Mouse (Mus musculus) lung, embryonic 14.5 days (tissue): Measurements from ENCODE around the gene Impdh1. TPM values are rescaled to one million over a fixed set of nuclear protein-coding genes. Genes with fewer than 3 reads are reported as not detected.
"Not testable (repeated sequence)": the region's sequence is repeated elsewhere in the genome, so short reads cannot be mapped to it uniquely, and the experiment has no call there.

Source experiments
- ATAC-seq: fragments of 200-750 bp; cut with Nextera tagmentation; 2 replicates; pipeline ENCODE4 v1.8.0; 2017; ENCODE audit warnings: mild to moderate bottlenecking, moderate TSS enrichment, moderate library complexity; ENCODE audit not compliant: insufficient read depth
- DNase-seq: peaks from one replicate; pipeline ENCODE4 v3.0.0-alpha.2; 2015
- H3K27ac ChIP-seq: fragments of 300-500 bp; sonication (generic); 2 replicates; pipeline ENCODE4 v1.5.1; 2014; ENCODE audit warnings: low read depth, mild to moderate bottlenecking, moderate library complexity
- H3K27me3 ChIP-seq: fragments of 300-500 bp; sonication (generic); 2 replicates; pipeline ENCODE4 v1.6.1; 2014; ENCODE audit warnings: low read length, control low read depth; ENCODE audit not compliant: insufficient read depth
- H3K36me3 ChIP-seq: fragments of 300-500 bp; sonication (generic); 2 replicates; pipeline ENCODE4 v1.6.1; 2014; ENCODE audit warnings: control low read depth; ENCODE audit not compliant: insufficient read depth
- H3K4me1 ChIP-seq: fragments of 300-500 bp; sonication (generic); 2 replicates; pipeline ENCODE4 v1.6.1; 2014; ENCODE audit warnings: antibody characterized with exemption, control low read depth; ENCODE audit not compliant: insufficient read depth
- H3K4me2 ChIP-seq: fragments of 300-500 bp; sonication (generic); 2 replicates; pipeline ENCODE4 v1.6.1; 2014; ENCODE audit warnings: mild to moderate bottlenecking
- H3K4me3 ChIP-seq: fragments of 300-500 bp; sonication (generic); 2 replicates; pipeline ENCODE4 v1.5.1; 2014; ENCODE audit warnings: low read depth, low read length
- H3K9ac ChIP-seq: fragments of 300-500 bp; sonication (generic); 2 replicates; pipeline ENCODE4 v1.6.1; 2014
- H3K9me3 ChIP-seq: fragments of 300-500 bp; sonication (generic); 2 replicates; pipeline ENCODE4 v1.6.1; 2016; ENCODE audit warnings: low read depth, low read length, control low read depth
- CTCF ChIP-seq: IDR thresholded peaks from 2 replicates; pipeline ENCODE4 v1.5.1; 2016; ENCODE audit warnings: antibody characterized with exemption, low read depth
- WGBS: fragments of 180-500 bp; shearing (Covaris S2); extraction: QIAGEN DNeasy Blood & Tissue Kit; methylation state at CpG from one replicate; pipeline ENCODE4 v1.1.7; 2014; 5-methylcytosine and 5-hydroxymethylcytosine counted together
- polyA plus RNA-seq: library from polyadenylated mRNA; unstranded; fragments of >200 nt; fragmentation: Nextera tagmentation; extraction: Ambion mirVana; gene quantifications from 2 replicates; pipeline ENCODE4 v1.2.1, GENCODE M21; 2014

The Impdh1 gene
- polyA plus RNA-seq, 1 experiment from 2014 or later, result 51.6 TPM

- no peak overlapping the region for H3K4me3 ChIP-seq
- no peak overlapping the region for H3K27ac ChIP-seq
- H3K4me2 ChIP-seq, result no peak overlapping the region
- no peaks in the 10 kb centered on the region for H3K36me3 ChIP-seq
- ATAC-seq, result no peak
- no peaks in the 10 kb centered on the region for H3K4me1 ChIP-seq
- DNase-seq, result no peak
- 63% methylated on average over 6 of the region's 6 CpGs for whole genome bisulfite sequencing
- no peak for TF ChIP-seq CTCF
- no peak overlapping the region for H3K9ac ChIP-seq
- H3K9me3 ChIP-seq, result no peaks in the 10 kb centered on the region
- no peaks in the 10 kb centered on the region for H3K27me3 ChIP-seq
These were observed 16.2 kb upstream of the Impdh1 start for GRCm38 (mm10) chr6:29232321-29232720.

GRCm38 (mm10) chr6:29231799-29232198, 15.6 kb upstream of the Impdh1 start:
- ATAC-seq, result no peak
- H3K36me3 ChIP-seq, result no peaks in the 10 kb centered on the region
- no peaks in the 10 kb centered on the region for H3K27me3 ChIP-seq
- H3K4me3 ChIP-seq, result no peak overlapping the region
- 74% methylated on average over 3 of the region's 3 CpGs for WGBS
- no peak overlapping the region for H3K9ac ChIP-seq
- DNase-seq, result no peak
- no peaks in the 10 kb centered on the region for H3K9me3 ChIP-seq
- no peak overlapping the region for H3K4me2 ChIP-seq
- no peak overlapping the region for H3K27ac ChIP-seq
- H3K4me1 ChIP-seq, result no peaks in the 10 kb centered on the region
- TF ChIP-seq CTCF, result no peak

- ATAC-seq, result no peak
- H3K27me3 ChIP-seq, result no peaks in the 10 kb centered on the region
- WGBS, result 63% methylated on average over 6 of the region's 6 CpGs
- TF ChIP-seq CTCF, result no peak
- no peak overlapping the region for H3K4me2 ChIP-seq
- no peak overlapping the region for H3K27ac ChIP-seq
- DNase-seq, result no peak
- H3K4me3 ChIP-seq, result no peak overlapping the region
- H3K9ac ChIP-seq, result no peak overlapping the region
- H3K4me1 ChIP-seq, result no peaks in the 10 kb centered on the region
- H3K9me3 ChIP-seq, result no peaks in the 10 kb centered on the region
- no peaks in the 10 kb centered on the region for H3K36me3 ChIP-seq
These were observed 14.2 kb upstream of the Impdh1 start for GRCm38 (mm10) chr6:29230386-29230785.

GRCm38 (mm10) chr6:29229265-29229913, 13.2 kb upstream of the Impdh1 start:
- Histone ChIP-seq H3K36me3 (no peaks in the 10 kb centered on the region), H3K4me1 (no peaks in the 10 kb centered on the region), H3K4me3 (no peak overlapping the region), H3K27ac (no peak overlapping the region), H3K27me3 (no peaks in the 10 kb centered on the region), H3K9me3 (no peaks in the 10 kb centered on the region), H3K4me2 (no peak overlapping the region), H3K9ac (no peak overlapping the region)
- DNase-seq, result no peak
- WGBS, result 74% methylated on average over 6 of the region's 6 CpGs
- TF ChIP-seq CTCF, result no peak
- ATAC-seq, result 0 out of 2 replicates have a peak, but pooled peaks have one; percentile 28

GRCm38 (mm10) chr6:29217717-29218116, 1.6 kb upstream of the Impdh1 start:
- H3K27ac ChIP-seq, H3K4me1 ChIP-seq, H3K4me2 ChIP-seq, H3K9me3 ChIP-seq, ATAC-seq, H3K36me3 ChIP-seq, DNase-seq, H3K9ac ChIP-seq, H3K4me3 ChIP-seq: not testable (repeated sequence)
- peaks cover 14% of the 10 kb centered on the region; the same call in 1 of the 2 replicates for H3K27me3 ChIP-seq
- 76% methylated on average over 3 of the region's 3 CpGs for WGBS

- TF ChIP-seq CTCF, result no peak
These were observed 983 bp downstream of the Impdh1 start for GRCm38 (mm10) chr6:29215181-29215580.

GRCm38 (mm10) chr6:29214776-29215175, 1.4 kb downstream of the Impdh1 start:
- Histone ChIP-seq H3K27ac (no peak overlapping the region), H3K4me2 (peak overlapping the region; percentile 98), H3K4me1 (peaks cover 5% of the 10 kb centered on the region), H3K9ac (no peak overlapping the region), H3K4me3 (0 out of 2 replicates have a peak overlapping the region, but pooled peaks have one; percentile 6), H3K36me3 (no peaks in the 10 kb centered on the region), H3K9me3 (no peaks in the 10 kb centered on the region), H3K27me3 (peaks cover 14% of the 10 kb centered on the region; the same call in 1 of the 2 replicates)
- WGBS, result 44% methylated on average over 5 of the region's 5 CpGs
- DNase-seq (no peak), ATAC-seq (no peak)
- no peak for TF ChIP-seq CTCF

More at GRCm38 (mm10) chr6:29215181-29215580, 983 bp downstream of the Impdh1 start:
- no peak for ATAC-seq
- Histone ChIP-seq H3K4me2 (peak overlapping the region; percentile 98), H3K4me1 (peaks cover 5% of the 10 kb centered on the region), H3K9ac (peak overlapping the region; percentile 58; the same call in 1 of the 2 replicates), H3K36me3 (no peaks in the 10 kb centered on the region), H3K4me3 (peak overlapping the region; percentile 69), H3K27me3 (peaks cover 14% of the 10 kb centered on the region; the same call in 1 of the 2 replicates), H3K27ac (no peak overlapping the region), H3K9me3 (no peaks in the 10 kb centered on the region)
- DNase-seq, result no peak
- WGBS, result 19% methylated on average over 9 of the region's 9 CpGs
